Mouse (Mus musculus): ENCODE measurements at regions not wholly inside any gene's neighbourhood (a gene's known extent, or its start where the extent isn't known, plus 50 kb on each side); places are given as distances from the start of the nearest gene placed in this dataset.

- no peak overlapping the region for H3K27ac ChIP-seq (replicated peaks)
- no peaks in the 10 kb centered on the region for H3K36me3 ChIP-seq (ENCODE audit: control insufficient read depth, insufficient read depth, low read length)
- TF ChIP-seq CTCF (IDR thresholded peaks at IDR 0.05; ENCODE audit: low read depth) (no peak), EP300 (optimal IDR thresholded peaks at IDR 0.05) (no peak)
- no peak overlapping the region for H3K4me2 ChIP-seq (replicated peaks; ENCODE audit: low read depth)
- no peak for ATAC-seq (ENCODE audit: low FRiP score, low TSS enrichment)
- DNase-seq (ENCODE audit: low spot score) = no peak
- H3K9ac ChIP-seq (ENCODE audit: low read length) = no peak overlapping the region
- no peaks in the 10 kb centered on the region for H3K9me3 ChIP-seq (ENCODE audit: control insufficient read depth, low read length)
- H3K4me3 ChIP-seq (ENCODE audit: low read depth, low read length) = no peak overlapping the region
- 64% methylated on average over 2 of the region's 2 CpGs for WGBS
- no peaks in the 10 kb centered on the region for H3K4me1 ChIP-seq (replicated peaks; ENCODE audit: control insufficient read depth, insufficient read depth)
- H3K27me3 ChIP-seq (ENCODE audit: control insufficient read depth, insufficient read depth, low read length) = no peaks in the 10 kb centered on the region
Measured at GRCm38 (mm10) chr6:12140596-12140995, 233.0 kb downstream of the Phf14 start.

DNA sequence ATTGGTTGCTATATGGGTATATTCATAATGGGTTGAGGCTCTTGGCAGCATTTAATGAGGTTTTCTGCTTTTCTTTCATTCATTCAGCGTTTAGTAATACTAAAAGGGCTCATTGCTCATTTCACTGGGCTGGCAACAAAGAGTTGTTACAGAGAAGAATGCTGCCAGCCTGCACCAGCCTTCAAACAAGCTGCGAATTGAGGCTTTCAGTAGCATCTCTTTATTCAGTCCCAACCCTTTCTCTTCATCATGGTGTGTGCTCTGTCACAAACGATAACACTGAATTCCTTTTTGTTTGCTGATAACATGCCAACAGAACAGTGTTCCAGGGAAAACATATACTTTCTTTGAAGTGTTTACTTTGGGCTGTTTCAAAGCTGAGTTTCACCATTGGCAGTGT lies 237.6 kb downstream of the Phf14 start:
- Histone ChIP-seq H3K9me3 (ENCODE audit: control insufficient read depth, low read length) (no peaks in the 10 kb centered on the region), H3K36me3 (ENCODE audit: control insufficient read depth, insufficient read depth, low read length) (no peaks in the 10 kb centered on the region), H3K4me2 (replicated peaks; ENCODE audit: low read depth) (no peak overlapping the region), H3K27me3 (ENCODE audit: control insufficient read depth, insufficient read depth, low read length) (no peaks in the 10 kb centered on the region), H3K9ac (ENCODE audit: low read length) (no peak overlapping the region), H3K27ac (replicated peaks) (no peak overlapping the region), H3K4me1 (replicated peaks; ENCODE audit: control insufficient read depth, insufficient read depth) (no peaks in the 10 kb centered on the region), H3K4me3 (ENCODE audit: low read depth, low read length) (no peak overlapping the region)
- DNase-seq (ENCODE audit: low spot score) (no peak), ATAC-seq (ENCODE audit: low FRiP score, low TSS enrichment) (no peak)
- TF ChIP-seq CTCF (IDR thresholded peaks at IDR 0.05; ENCODE audit: low read depth) (no peak), EP300 (optimal IDR thresholded peaks at IDR 0.05) (no peak)
- 35% methylated on average over 3 of the region's 3 CpGs for WGBS

- 36% methylated on average over 3 of the region's 3 CpGs for WGBS
- H3K36me3 ChIP-seq (ENCODE audit: control insufficient read depth, insufficient read depth, low read length) = no peaks in the 10 kb centered on the region
- H3K27me3 ChIP-seq (ENCODE audit: control insufficient read depth, insufficient read depth, low read length) = no peaks in the 10 kb centered on the region
- TF ChIP-seq CTCF (IDR thresholded peaks at IDR 0.05; ENCODE audit: low read depth) (no peak), EP300 (optimal IDR thresholded peaks at IDR 0.05) (no peak)
- no peaks in the 10 kb centered on the region for H3K9me3 ChIP-seq (ENCODE audit: control insufficient read depth, low read length)
- H3K4me3 ChIP-seq (ENCODE audit: low read depth, low read length) = no peak overlapping the region
- no peaks in the 10 kb centered on the region for H3K4me1 ChIP-seq (replicated peaks; ENCODE audit: control insufficient read depth, insufficient read depth)
- no peak for DNase-seq (ENCODE audit: low spot score)
- no peak overlapping the region for H3K4me2 ChIP-seq (replicated peaks; ENCODE audit: low read depth)
- no peak for ATAC-seq (ENCODE audit: low FRiP score, low TSS enrichment)
- no peak overlapping the region for H3K9ac ChIP-seq (ENCODE audit: low read length)
- H3K27ac ChIP-seq (replicated peaks) = no peak overlapping the region
Measured at GRCm38 (mm10) chr6:12150613-12151333, 243.2 kb downstream of the Phf14 start.

DNA sequence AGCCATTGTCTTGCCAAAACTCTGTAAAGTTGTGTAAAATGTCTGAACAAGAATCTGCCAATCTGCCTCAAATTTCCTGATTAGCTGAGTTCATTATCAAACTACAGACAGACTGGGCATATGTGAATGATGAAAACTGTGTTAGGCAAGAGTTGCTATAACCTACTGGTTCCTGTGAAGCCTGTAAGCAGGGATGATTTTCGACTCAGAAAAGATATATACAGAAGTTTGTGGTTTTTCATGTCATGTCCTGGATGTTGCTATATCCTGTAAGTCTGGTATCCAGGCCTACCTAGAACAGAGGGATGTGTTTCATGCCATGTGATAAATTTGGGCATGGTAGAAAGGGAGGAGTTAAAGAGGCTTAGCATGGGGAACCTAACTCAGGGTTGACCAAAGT lies 256.4 kb downstream of the Phf14 start:
- no peaks in the 10 kb centered on the region for H3K4me1 ChIP-seq (replicated peaks; ENCODE audit: control insufficient read depth, insufficient read depth)
- no peaks in the 10 kb centered on the region for H3K9me3 ChIP-seq (ENCODE audit: control insufficient read depth, low read length)
- 85% methylated on average over 1 of the region's 1 CpGs for WGBS
- DNase-seq (ENCODE audit: low spot score) = no peak
- H3K4me2 ChIP-seq (replicated peaks; ENCODE audit: low read depth) = no peak overlapping the region
- H3K27me3 ChIP-seq (ENCODE audit: control insufficient read depth, insufficient read depth, low read length) = no peaks in the 10 kb centered on the region
- no peak for TF ChIP-seq EP300 (optimal IDR thresholded peaks at IDR 0.05)
- no peak for TF ChIP-seq CTCF (IDR thresholded peaks at IDR 0.05; ENCODE audit: low read depth)
- no peaks in the 10 kb centered on the region for H3K36me3 ChIP-seq (ENCODE audit: control insufficient read depth, insufficient read depth, low read length)
- no peak overlapping the region for H3K4me3 ChIP-seq (ENCODE audit: low read depth, low read length)
- ATAC-seq (ENCODE audit: low FRiP score, low TSS enrichment) = no peak
- H3K9ac ChIP-seq (ENCODE audit: low read length) = no peak overlapping the region
- H3K27ac ChIP-seq (replicated peaks) = no peak overlapping the region

- DNase-seq (ENCODE audit: low spot score) = no peak
- Histone ChIP-seq H3K27ac (replicated peaks) (no peak overlapping the region), H3K36me3 (ENCODE audit: control insufficient read depth, insufficient read depth, low read length) (no peaks in the 10 kb centered on the region), H3K9ac (ENCODE audit: low read length) (no peak overlapping the region), H3K9me3 (ENCODE audit: control insufficient read depth, low read length) (no peaks in the 10 kb centered on the region), H3K27me3 (ENCODE audit: control insufficient read depth, insufficient read depth, low read length) (no peaks in the 10 kb centered on the region), H3K4me2 (replicated peaks; ENCODE audit: low read depth) (no peak overlapping the region), H3K4me3 (ENCODE audit: low read depth, low read length) (no peak overlapping the region), H3K4me1 (replicated peaks; ENCODE audit: control insufficient read depth, insufficient read depth) (no peaks in the 10 kb centered on the region)
- no peak for ATAC-seq (ENCODE audit: low FRiP score, low TSS enrichment)
- TF ChIP-seq EP300 (optimal IDR thresholded peaks at IDR 0.05) (no peak), CTCF (IDR thresholded peaks at IDR 0.05; ENCODE audit: low read depth) (no peak)
- 63% methylated on average over 1 of the region's 1 CpGs for WGBS
Measured at GRCm38 (mm10) chr6:12168533-12168932, 260.9 kb downstream of the Phf14 start.

DNA sequence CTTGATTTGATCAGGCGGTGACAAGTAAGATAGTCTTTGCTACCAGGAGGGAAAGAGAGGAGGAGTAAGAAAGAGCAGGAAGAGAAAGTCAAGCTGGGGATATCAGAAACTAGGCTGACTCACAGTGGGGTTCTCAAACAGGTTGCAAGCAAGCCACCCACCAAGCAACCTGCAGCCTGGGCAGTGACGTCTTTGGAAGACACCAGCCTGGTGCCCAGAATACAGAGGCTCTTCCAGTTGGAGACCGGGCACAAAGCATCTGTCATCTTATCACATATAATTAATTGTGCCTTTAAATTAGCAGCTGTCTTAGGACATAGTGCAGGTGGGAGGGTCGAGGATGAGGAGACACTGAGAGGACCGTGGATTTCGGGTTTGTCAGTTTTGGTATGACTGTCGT lies 261.8 kb downstream of the Phf14 start:
- WGBS = 71% methylated on average over 7 of the region's 7 CpGs
- TF ChIP-seq EP300 (optimal IDR thresholded peaks at IDR 0.05) (no peak), CTCF (IDR thresholded peaks at IDR 0.05; ENCODE audit: low read depth) (no peak)
- Histone ChIP-seq H3K9me3 (ENCODE audit: control insufficient read depth, low read length) (no peaks in the 10 kb centered on the region), H3K4me1 (replicated peaks; ENCODE audit: control insufficient read depth, insufficient read depth) (no peaks in the 10 kb centered on the region), H3K4me2 (replicated peaks; ENCODE audit: low read depth) (no peak overlapping the region), H3K9ac (ENCODE audit: low read length) (no peak overlapping the region), H3K27ac (replicated peaks) (no peak overlapping the region), H3K4me3 (ENCODE audit: low read depth, low read length) (no peak overlapping the region), H3K27me3 (ENCODE audit: control insufficient read depth, insufficient read depth, low read length) (no peaks in the 10 kb centered on the region), H3K36me3 (ENCODE audit: control insufficient read depth, insufficient read depth, low read length) (no peaks in the 10 kb centered on the region)
- DNase-seq (ENCODE audit: low spot score) (no peak), ATAC-seq (ENCODE audit: low FRiP score, low TSS enrichment) (no peak)
